Mouse (Mus musculus): Measurements from ENCODE around the gene Spatc1l. TPM values are rescaled to one million over a fixed set of nuclear protein-coding genes. Genes with fewer than 3 reads are reported as not detected.

The Spatc1l gene
- not detected for total RNA-seq (2021)
- polyA plus RNA-seq (2012; rRNA removed), result 0.10 and 0.12 TPM in 2 replicates
- long read RNA-seq, result 0 reads

GRCm38 (mm10) chr10:76561972-76562371 lies at the start of gene Spatc1l:
Spatc1l (plus strand) TSS chr10:76562272.
- 87% methylated on average over 10 of the region's 10 CpGs for WGBS
- Histone ChIP-seq H3K27ac (no peak within 1 kb of the TSS), H3K27me3 (ENCODE audit: control insufficient read depth, insufficient read depth, low read length) (no peaks in the 10 kb centered on the region), H3K4me1 (ENCODE audit: control insufficient read depth, insufficient read depth, low read length) (no peaks in the 10 kb centered on the region), H3K4me3 (no peak within 1 kb of the TSS), H3K9ac (ENCODE audit: low read depth, low read length) (no peak within 1 kb of the TSS), H3K36me3 (ENCODE audit: control insufficient read depth, insufficient read depth, low read length) (no peaks in the 10 kb centered on the region), H3K79me2 (replicated peaks; ENCODE audit: control insufficient read depth, insufficient read depth, low read length) (no peaks in the 10 kb centered on the region)
- TF ChIP-seq CTCF (IDR thresholded peaks at IDR 0.05) (no peak), EP300 (IDR thresholded peaks at IDR 0.05; ENCODE audit: insufficient read depth, low read depth, low read length) (no peak), POLR2A (IDR thresholded peaks at IDR 0.05; ENCODE audit: insufficient read depth, low read depth, low read length) (no peak)
- intact Hi-C loops (cut with DNase I), result no loop called here
- DNase-seq, result no peak

DNA sequence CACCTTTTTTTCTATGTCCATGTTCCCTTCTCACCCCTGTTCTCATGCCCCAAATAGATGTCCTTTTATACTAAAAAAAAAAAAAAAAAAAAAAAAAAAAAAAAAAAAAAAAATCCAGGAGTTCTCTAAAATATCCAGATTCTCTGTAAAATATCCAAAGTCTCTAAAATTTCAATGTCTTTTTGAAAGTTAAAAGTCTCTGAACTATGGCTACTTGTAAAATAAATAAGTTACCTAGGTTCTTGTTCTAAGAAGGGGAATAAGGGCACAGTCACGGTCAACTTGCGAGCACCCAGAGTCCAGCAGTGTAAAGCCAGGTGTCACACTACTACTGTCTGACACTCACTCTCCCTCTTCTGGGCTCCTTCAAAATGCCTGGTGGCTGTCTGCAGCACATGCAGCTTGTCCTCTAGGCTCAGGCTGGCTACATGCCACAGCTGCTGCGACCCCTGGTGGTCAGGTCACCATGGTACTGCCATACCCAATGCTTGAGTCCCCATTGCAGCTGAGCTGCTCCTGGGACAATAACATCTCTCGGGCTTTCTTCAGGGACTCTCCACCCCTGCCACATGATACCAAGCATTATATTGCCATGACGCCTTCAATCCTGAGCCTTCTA lies 49.0 kb upstream of the Spatc1l start:
- H3K36me3 ChIP-seq (ENCODE audit: control insufficient read depth, insufficient read depth, low read length), result no peaks in the 10 kb centered on the region
- intact Hi-C loops (cut with DNase I), result no loop called here

GRCm38 (mm10) chr10:76530922-76531321 lies 31.1 kb upstream of the Spatc1l start:
- under 1% methylated on average over 11 of the region's 11 CpGs for WGBS
- Histone ChIP-seq H3K9ac (ENCODE audit: low read depth, low read length) (peak overlapping the region; percentile 21), H3K27me3 (ENCODE audit: control insufficient read depth, insufficient read depth, low read length) (no peaks in the 10 kb centered on the region), H3K36me3 (ENCODE audit: control insufficient read depth, insufficient read depth, low read length) (no peaks in the 10 kb centered on the region), H3K4me1 (ENCODE audit: control insufficient read depth, insufficient read depth, low read length) (peaks cover 5% of the 10 kb centered on the region), H3K4me3 (peak overlapping the region; percentile 68), H3K27ac (peak overlapping the region; percentile 38; the same call in 1 of the 2 replicates), H3K79me2 (replicated peaks; ENCODE audit: control insufficient read depth, insufficient read depth, low read length) (no peaks in the 10 kb centered on the region)
- TF ChIP-seq EP300 (IDR thresholded peaks at IDR 0.05; ENCODE audit: insufficient read depth, low read depth, low read length) (no peak), CTCF (IDR thresholded peaks at IDR 0.05) (no peak), POLR2A (IDR thresholded peaks at IDR 0.05; ENCODE audit: insufficient read depth, low read depth, low read length) (no peak)
- no peak for DNase-seq
- intact Hi-C loops (cut with DNase I), result loop anchor here (5.0 kb wide), 1 partner anchor 64 kb away; the partner anchor contains the start of genes Mcm3ap and Ybey

More for the DNA sequence above, 49.0 kb upstream of the Spatc1l start:
- TF ChIP-seq EP300 (IDR thresholded peaks at IDR 0.05; ENCODE audit: insufficient read depth, low read depth, low read length) (no peak), CTCF (IDR thresholded peaks at IDR 0.05) (peak; percentile 83), POLR2A (IDR thresholded peaks at IDR 0.05; ENCODE audit: insufficient read depth, low read depth, low read length) (no peak)
- Histone ChIP-seq H3K9ac (ENCODE audit: low read depth, low read length) (no peak overlapping the region), H3K27ac (no peak overlapping the region), H3K27me3 (ENCODE audit: control insufficient read depth, insufficient read depth, low read length) (no peaks in the 10 kb centered on the region), H3K4me3 (no peak overlapping the region), H3K4me1 (ENCODE audit: control insufficient read depth, insufficient read depth, low read length) (no peaks in the 10 kb centered on the region), H3K79me2 (replicated peaks; ENCODE audit: control insufficient read depth, insufficient read depth, low read length) (no peaks in the 10 kb centered on the region)
- 54% methylated on average over 5 of the region's 5 CpGs for WGBS
- peak; percentile 68 to 79 for DNase-seq

DNA sequence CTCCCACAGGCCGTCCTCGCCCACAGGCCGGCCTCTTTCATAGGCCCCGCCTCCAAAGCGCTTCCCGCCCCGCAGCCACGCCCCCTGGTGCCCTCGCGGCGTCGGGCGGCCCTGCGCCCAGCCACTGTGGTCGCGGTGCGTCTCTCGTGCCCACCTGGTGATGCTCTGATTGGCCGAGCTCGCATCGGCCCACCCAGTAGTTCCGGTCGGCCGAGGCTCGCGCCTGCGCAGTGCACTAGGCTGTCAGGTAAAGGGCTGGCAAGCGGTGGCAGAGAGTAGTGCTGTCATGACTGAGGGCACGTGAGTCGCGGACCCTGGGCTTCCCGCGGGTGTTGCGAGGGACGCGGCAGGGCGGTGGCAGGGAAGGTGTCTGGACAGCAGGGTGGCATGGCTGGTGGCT lies 30.7 kb upstream of the Spatc1l start, which contains the start of gene Lss:
Lss (plus strand) TSS at position 214 of the 400 bp plus-strand sequence.
- H3K79me2 ChIP-seq (replicated peaks; ENCODE audit: control insufficient read depth, insufficient read depth, low read length), result no peaks in the 10 kb centered on the region
- DNase-seq, result peak; percentile 93 to 96
- H3K9ac ChIP-seq (ENCODE audit: low read depth, low read length), result peak within 1 kb of the TSS; percentile 75
- intact Hi-C loops (cut with DNase I), result loop anchor here (5.0 kb wide), 1 partner anchor 64 kb away; the partner anchor contains the start of genes Mcm3ap and Ybey
- under 1% methylated on average over 37 of the region's 37 CpGs for WGBS
- no peaks in the 10 kb centered on the region for H3K36me3 ChIP-seq (ENCODE audit: control insufficient read depth, insufficient read depth, low read length)
- peak within 1 kb of the TSS; percentile 68 for H3K4me3 ChIP-seq
- peaks cover 5% of the 10 kb centered on the region for H3K4me1 ChIP-seq (ENCODE audit: control insufficient read depth, insufficient read depth, low read length)
- peak within 1 kb of the TSS; percentile 56 for H3K27ac ChIP-seq
- no peaks in the 10 kb centered on the region for H3K27me3 ChIP-seq (ENCODE audit: control insufficient read depth, insufficient read depth, low read length)
- TF ChIP-seq CTCF (IDR thresholded peaks at IDR 0.05), result peak; percentile 56
- TF ChIP-seq POLR2A (IDR thresholded peaks at IDR 0.05; ENCODE audit: insufficient read depth, low read depth, low read length), result 0 out of 2 replicates have a peak, but pooled peaks have one; percentile 33
- TF ChIP-seq EP300 (IDR thresholded peaks at IDR 0.05; ENCODE audit: insufficient read depth, low read depth, low read length), result no peak

DNA sequence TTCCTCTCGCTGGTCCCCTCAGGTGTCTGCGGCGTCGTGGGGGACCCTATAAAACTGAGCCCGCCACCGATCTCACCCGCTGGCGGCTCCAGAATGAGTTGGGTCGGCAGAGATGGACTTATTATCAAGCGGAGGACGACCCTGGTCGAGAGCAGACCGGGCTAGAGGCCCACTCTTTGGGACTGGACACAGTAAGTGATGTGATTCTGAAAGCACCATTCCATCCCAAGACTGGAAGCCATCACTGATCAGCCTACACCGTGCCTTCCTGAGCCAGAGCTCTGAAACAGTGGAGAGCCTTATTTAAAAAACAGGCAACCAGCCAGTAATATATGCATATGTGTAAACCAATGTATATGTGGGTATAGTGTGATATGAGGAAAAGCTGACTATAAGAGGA lies 30.2 kb upstream of the Spatc1l start:
- H3K9ac ChIP-seq (ENCODE audit: low read depth, low read length), result peak overlapping the region; percentile 75
- intact Hi-C loops (cut with DNase I), result loop anchor here (5.0 kb wide), 1 partner anchor 65 kb away; the partner anchor contains the start of genes Mcm3ap and Ybey
- no peaks in the 10 kb centered on the region for H3K27me3 ChIP-seq (ENCODE audit: control insufficient read depth, insufficient read depth, low read length)
- no peaks in the 10 kb centered on the region for H3K36me3 ChIP-seq (ENCODE audit: control insufficient read depth, insufficient read depth, low read length)
- peak overlapping the region; percentile 56 for H3K27ac ChIP-seq
- H3K79me2 ChIP-seq (replicated peaks; ENCODE audit: control insufficient read depth, insufficient read depth, low read length), result no peaks in the 10 kb centered on the region
- DNase-seq, result no peak
- peak overlapping the region; percentile 68 for H3K4me3 ChIP-seq
- 4% methylated on average over 14 of the region's 14 CpGs for WGBS
- TF ChIP-seq CTCF (IDR thresholded peaks at IDR 0.05) (no peak), POLR2A (IDR thresholded peaks at IDR 0.05; ENCODE audit: insufficient read depth, low read depth, low read length) (no peak), EP300 (IDR thresholded peaks at IDR 0.05; ENCODE audit: insufficient read depth, low read depth, low read length) (no peak)
- H3K4me1 ChIP-seq (ENCODE audit: control insufficient read depth, insufficient read depth, low read length), result peaks cover 5% of the 10 kb centered on the region

DNA sequence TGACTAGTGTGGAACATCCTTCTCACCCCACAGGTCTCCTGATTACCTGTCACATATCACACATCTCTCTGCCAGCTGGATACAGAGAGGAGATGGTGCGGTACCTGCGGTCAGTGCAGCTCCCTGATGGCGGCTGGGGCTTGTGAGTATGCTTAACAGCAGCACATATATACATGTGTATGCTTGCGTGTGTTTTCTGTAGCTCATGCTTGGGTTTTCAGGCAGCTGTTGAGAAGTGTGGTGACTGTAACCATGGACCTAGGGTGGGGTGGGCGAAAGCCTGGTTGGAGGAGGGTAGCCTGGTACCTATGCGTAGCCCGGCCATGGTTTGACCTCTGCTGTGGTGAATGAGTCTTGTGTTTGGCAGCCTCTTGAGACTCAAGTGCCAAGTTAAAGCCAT lies 26.5 kb upstream of the Spatc1l start:
- no peak for TF ChIP-seq CTCF (IDR thresholded peaks at IDR 0.05)
- peaks cover 3% of the 10 kb centered on the region for H3K4me1 ChIP-seq (ENCODE audit: control insufficient read depth, insufficient read depth, low read length)
- H3K36me3 ChIP-seq (ENCODE audit: control insufficient read depth, insufficient read depth, low read length), result no peaks in the 10 kb centered on the region
- WGBS, result 94% methylated on average over 7 of the region's 7 CpGs
- no peak overlapping the region for H3K27ac ChIP-seq
- no peak overlapping the region for H3K4me3 ChIP-seq
- intact Hi-C loops (cut with DNase I), result no loop called here
- H3K79me2 ChIP-seq (replicated peaks; ENCODE audit: control insufficient read depth, insufficient read depth, low read length), result no peaks in the 10 kb centered on the region
- DNase-seq, result peak in 1 of 2 experiments; percentile 11
- H3K27me3 ChIP-seq (ENCODE audit: control insufficient read depth, insufficient read depth, low read length), result no peaks in the 10 kb centered on the region
- H3K9ac ChIP-seq (ENCODE audit: low read depth, low read length), result no peak overlapping the region

Data from heart, adult 2 months (tissue).